Mouse (Mus musculus): ENCODE data around the gene Kctd18.

- no peak for TF ChIP-seq CTCF (conservative IDR thresholded peaks at IDR 0.05; ENCODE audit: insufficient read depth, insufficient read length, low read depth, low read length)
- TF ChIP-seq POLR2A (IDR thresholded peaks at IDR 0.05; ENCODE audit: low read depth, low read length), result no peak
Observed at GRCm38 (mm10) chr1:57998146-57998545, 20.6 kb downstream of the Kctd18 start.

Measured in kidney, adult 2 months (tissue).